Mouse (Mus musculus) regulatory T cell (primary cell): ENCODE measurements around the gene Crtc3.

Source experiments
- in situ Hi-C: fragments of 300-600 bp; cut with MboI, MseI; formaldehyde crosslinking; loops from one replicate; pipeline ENCODE4 v1.15.1; 2025; ENCODE audit warnings: high pct_unique_total_duplicates

Gene Crtc3

GRCm38 (mm10) chr7:80604908-80605556, 83.6 kb downstream of the Crtc3 start:
- in situ Hi-C loops = loop anchor here (5.0 kb wide), 1 partner anchor 67 kb away; no protein-coding TSS in a partner anchor

GRCm38 (mm10) chr7:80602574-80602973, 86.1 kb downstream of the Crtc3 start:
- in situ Hi-C loops = no loop called here

GRCm38 (mm10) chr7:80598436-80598985, 90.2 kb downstream of the Crtc3 start:
- in situ Hi-C loops = no loop called here

DNA sequence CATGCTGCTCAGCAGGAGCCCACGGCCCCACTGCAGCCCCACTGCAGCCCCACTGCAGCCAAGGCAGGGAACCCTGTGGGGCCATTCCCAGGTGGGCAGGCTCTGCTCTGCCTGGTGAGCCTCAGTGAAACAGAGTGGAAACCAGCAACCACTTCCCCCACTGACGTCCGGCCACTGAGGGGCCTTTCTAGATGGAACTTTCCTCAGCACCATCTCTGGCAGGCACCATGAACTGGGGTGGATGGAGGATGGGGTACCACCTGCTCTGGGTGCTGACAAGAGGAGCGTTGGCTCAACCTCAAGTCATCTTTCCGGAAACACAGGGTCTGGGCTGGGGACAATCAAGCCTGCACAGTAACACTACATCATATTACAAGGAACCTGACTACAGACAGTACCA, 90.8 kb downstream of the Crtc3 start:
- in situ Hi-C loops = no loop called here

DNA sequence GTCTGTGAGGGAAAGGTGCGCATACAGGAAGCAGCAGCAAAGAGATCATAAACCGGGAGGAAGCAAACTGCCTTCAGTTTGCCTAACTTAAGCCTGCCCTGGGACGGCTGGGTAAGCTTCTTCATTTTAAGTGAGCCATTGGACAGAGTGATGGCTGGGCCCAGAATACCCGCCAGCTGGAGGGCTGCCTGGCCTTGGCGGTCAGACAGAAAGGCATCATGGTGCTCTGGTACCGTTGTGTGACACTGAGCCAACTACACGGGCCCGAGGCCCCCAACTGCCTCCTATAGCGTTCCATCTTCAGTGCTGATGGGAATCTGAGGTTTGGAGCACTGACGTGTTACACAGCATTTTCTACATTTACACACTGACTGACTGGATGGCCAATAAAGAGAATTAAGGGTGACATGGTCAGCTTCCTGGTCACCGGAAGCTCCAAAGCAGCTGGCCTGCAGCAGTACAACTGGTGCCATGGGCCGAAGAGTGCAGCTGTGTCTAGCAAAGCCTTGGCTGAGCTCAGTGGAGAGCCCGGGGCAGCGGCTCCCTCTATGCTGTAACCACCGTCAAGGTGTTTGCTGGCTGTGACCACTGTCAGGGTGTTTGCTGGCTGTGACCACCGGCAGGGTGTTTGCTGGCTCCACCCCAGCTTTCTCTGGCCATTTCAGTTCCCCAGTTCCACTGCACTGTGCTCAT, 99.5 kb downstream of the Crtc3 start:
- in situ Hi-C loops = no loop called here

DNA sequence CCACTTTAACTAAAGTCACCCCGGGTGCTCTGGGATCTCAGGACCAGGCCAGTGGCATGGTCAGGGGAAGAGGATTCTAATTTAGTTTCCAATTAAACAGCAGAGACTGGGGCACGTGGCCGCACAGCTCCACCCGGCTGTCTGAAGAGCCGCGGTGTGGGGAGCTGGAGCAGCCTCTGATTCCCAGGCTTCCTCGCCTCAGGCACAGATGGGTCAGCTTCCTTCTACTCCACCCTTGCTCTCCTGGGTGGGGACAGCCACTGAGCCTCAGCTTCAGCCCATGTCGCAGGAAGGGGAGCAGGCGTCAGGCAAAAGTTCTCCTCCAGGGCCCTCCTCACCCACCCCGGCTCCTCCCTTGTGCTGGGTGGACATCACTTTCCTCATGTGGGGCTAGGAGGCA, 101.0 kb downstream of the Crtc3 start:
- in situ Hi-C loops = no loop called here

DNA sequence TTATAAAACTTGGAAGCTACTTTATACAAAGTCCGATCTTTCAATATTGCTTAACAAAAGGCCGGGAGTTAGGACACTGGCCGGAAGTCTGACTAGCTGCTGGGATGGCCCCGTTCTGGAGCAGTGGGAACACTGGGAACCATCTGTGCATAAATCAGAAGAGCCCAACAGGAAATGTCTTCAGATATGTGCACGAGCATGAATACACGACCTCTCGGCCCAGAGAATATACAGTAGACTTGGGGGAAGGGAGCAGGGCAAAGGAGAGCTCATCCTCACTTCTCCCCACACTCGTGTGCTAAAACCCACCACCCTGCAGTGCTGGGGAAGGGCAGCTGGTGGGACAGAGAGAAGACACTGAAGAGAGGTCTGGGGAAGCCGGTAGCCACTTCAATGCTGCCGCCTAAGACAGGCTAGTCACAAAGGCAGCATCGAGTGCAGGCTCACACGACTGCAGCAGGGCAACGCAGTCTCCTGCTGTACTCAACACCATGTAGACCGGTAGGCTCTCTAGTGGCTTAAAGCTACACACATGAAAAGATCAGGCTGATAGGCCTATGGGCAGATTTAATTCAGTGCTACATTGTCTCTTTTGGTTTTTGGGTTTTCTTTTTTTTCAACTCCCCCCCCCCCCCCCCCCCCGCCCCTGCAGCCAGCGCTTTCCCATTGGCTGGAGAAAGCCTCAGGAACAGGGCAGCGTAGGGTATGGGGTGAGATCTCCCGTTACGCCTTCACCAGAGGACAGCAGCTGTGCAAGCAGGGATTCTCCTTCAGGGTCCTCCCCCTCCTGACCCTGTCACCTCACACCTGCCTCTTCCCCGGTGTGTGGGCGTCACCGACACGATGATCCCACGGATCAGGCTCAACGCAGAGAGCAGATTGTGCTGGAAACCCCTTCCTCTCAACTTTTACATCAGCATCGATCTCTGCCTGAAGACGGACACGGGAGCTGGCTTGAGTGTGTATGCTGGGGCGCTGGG, 101.7 kb downstream of the Crtc3 start:
- in situ Hi-C loops = no loop called here

DNA sequence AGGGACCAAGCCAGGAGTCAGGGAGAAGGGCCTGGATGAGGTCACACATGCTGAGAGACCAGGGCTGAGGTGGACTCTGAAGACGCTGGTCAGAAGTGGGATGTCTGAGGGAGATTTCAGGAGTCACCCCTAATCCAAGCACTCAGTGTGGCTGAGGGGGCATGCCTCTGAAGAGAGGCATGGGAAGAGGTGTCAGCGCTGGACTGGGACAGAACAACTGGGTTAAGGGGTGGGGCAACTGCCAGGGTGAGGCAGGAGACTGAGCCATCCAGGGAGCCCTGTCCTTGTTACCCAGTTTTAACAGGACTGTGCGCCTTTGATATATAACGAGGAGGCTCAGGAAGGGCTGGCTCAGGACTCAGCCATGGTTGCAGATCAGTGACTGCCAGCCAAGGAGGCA, 102.5 kb downstream of the Crtc3 start:
- in situ Hi-C loops = no loop called here

DNA sequence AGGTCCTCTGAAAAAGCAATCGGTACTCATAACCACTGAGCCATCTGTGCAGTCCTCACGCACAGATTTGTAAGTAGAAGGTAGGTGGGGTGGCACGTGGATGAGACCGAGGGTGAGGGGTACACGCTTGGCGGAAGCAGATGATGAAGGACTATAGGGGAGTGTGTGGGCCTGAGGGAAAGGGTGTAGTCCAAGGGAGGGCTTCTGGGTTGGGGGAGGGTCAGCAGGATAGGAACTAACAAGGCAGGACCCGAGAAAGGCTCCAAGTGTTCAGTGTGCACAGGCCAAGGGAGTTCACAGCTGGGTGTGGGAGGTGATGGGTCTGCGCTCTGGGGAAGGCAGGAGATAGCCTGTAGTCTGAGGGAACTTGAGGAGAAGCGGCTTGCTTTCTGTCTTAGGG, 103.3 kb downstream of the Crtc3 start:
- in situ Hi-C loops = no loop called here

- in situ Hi-C loops = loop anchor here (5.0 kb wide), 1 partner anchor 197 kb away; the partner anchor contains the start of gene Fes
Observed at GRCm38 (mm10) chr7:80583981-80584380, 104.7 kb downstream of the Crtc3 start.

GRCm38 (mm10) chr7:80582821-80583451, 105.7 kb downstream of the Crtc3 start:
- in situ Hi-C loops = loop anchor here (5.0 kb wide), 1 partner anchor 196 kb away; the partner anchor contains the start of gene Fes

DNA sequence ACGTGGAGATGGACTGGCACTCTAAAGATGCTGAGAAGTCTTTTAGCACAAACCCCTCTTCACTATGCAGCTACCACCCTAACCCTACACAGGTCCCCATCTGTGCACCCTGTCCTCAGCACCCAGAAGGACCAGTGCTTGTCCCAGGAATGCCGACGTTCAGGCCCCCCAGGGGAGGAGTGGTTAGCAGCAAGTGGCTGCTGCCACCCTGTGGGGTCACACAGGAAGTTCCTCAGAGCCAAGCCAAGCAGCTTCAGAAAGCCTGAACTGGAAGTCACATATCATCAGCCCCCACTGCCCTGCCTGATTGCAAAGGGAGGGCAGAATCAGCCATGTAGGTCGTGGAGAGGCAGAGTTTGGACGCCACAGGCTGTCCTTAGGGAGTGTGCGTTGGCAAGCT, 108.3 kb downstream of the Crtc3 start:
- in situ Hi-C loops = loop anchor here (5.0 kb wide), 1 partner anchor 193 kb away; the partner anchor contains the start of gene Fes

DNA sequence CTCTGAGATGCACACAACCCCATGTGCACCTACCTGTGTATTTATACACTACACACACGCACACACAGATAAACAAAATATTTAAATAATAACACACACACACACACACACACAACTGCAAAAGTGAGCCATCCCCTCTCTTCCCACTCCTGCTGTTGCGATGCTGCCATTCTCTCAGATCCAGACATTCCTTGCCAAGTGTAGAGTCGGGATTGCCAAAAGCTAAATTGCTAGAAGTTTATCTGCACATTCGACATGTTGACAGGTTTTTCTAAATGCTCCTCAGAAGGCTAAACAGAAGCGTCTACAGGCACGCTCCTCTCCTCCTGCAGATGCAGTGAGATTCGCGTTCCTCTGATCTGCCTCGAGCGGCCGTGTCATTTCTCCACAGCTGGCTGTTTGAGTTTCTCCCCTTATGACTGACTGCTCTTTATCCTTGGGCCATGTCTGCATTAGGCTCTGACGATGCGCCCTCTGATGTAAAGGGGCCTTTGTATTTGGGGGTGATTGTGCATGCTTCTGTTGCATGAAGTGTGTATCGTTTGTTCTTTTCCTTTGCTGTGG, 111.2 kb downstream of the Crtc3 start:
- in situ Hi-C loops = loop anchor here (5.0 kb wide), 1 partner anchor 90 kb away; no protein-coding TSS in a partner anchor

DNA sequence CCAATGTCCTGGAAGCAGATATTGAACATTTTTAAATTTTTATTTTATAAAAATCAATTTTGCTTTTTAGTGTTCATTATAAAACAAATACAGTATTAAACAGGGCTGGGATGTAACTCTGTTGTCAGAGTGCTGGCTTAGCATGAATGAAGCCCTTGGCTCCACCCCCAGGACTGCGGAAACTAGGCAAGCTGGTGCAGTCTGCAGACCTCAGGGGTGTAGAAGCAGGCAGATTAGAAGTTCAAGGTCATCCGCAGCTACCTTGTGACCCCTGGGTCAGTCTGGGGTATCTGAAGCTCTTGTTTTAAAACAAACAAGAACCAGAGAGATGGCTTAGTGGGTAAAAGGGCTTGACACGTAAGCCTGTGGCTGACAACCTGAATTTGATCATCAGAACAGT, 112.1 kb downstream of the Crtc3 start:
- in situ Hi-C loops = loop anchor here (5.0 kb wide), 1 partner anchor 89 kb away; no protein-coding TSS in a partner anchor

GRCm38 (mm10) chr7:80575750-80576149, 112.9 kb downstream of the Crtc3 start:
- in situ Hi-C loops = loop anchor here (5.0 kb wide), 1 partner anchor 88 kb away; no protein-coding TSS in a partner anchor

DNA sequence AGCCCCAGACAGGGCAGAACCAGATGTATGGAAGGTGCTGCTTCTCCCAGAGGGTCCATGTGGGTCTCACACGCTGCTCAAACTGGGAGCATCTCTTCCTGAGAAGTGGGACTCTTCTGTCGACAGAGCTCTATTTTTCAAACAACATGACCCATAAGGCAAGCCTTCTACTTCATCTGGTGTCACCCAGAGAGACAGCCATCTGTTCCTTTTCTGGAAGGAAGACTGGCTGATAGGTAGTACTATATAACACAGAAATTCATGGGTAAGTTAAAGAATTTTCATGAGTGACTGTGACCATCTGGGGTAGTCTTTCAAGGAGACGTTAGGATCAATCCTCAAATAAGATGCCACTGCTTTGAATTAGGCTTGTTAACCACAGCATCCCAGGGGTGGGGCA, 115.6 kb downstream of the Crtc3 start:
- in situ Hi-C loops = no loop called here

DNA sequence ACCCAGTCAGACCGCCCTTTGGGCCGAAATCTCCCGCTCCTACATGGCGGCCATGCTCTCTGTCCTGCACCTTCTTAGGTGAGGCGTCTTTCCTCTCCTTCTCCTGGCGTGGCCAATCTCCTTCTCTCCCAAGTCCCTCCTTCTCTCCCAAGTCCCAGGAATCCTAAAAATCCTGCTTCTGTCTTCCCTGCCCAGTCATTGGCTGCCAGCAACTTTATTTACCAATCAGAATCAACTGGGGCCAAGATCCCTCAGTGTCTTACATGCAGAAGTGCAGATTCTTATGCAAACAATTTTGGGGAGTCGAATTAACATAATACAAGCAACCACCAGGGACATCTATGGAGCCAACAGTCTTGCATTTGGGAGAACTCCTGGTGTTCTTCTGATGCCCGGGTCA, 120.7 kb downstream of the Crtc3 start:
- in situ Hi-C loops = no loop called here

DNA sequence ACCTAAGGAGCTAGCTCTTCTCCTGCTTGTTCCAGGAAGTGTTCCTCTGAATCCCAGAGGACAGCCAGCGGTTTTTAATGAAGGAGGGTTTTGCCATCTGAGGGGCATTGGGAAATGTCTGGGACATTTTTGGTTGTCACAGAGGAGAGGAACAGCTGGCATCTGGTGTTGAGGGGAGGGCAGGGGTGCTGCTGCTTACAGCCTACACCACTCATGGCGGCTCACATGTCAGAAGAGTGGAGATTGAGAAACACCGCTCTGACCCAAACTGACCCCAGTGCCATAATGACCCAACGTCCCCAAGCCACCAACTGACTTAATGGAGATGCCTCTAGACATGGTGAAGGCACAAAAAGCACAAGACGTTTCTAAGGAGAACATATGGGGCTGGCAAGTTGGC, 126.7 kb downstream of the Crtc3 start:
- in situ Hi-C loops = no loop called here

GRCm38 (mm10) chr7:80561271-80561670, 127.4 kb downstream of the Crtc3 start:
- in situ Hi-C loops = no loop called here

- in situ Hi-C loops = loop anchor here (10.0 kb wide), 1 partner anchor 1346 kb away; no protein-coding TSS in a partner anchor
Observed at GRCm38 (mm10) chr7:80558572-80558971, 130.1 kb downstream of the Crtc3 start.
